Mouse (Mus musculus): Measurements from ENCODE around the gene Pdcd10. TPM values are rescaled to one million over a fixed set of nuclear protein-coding genes. Genes with fewer than 3 reads are reported as not detected.
A peak's percentile ranks its signal among the peaks of the same experiment; 100 is the strongest.

Gene Pdcd10
- 100 to 1,000 TPM; 162 to 251 TPM for polyA plus RNA-seq (2017; shearing (Covaris generic))

DNA sequence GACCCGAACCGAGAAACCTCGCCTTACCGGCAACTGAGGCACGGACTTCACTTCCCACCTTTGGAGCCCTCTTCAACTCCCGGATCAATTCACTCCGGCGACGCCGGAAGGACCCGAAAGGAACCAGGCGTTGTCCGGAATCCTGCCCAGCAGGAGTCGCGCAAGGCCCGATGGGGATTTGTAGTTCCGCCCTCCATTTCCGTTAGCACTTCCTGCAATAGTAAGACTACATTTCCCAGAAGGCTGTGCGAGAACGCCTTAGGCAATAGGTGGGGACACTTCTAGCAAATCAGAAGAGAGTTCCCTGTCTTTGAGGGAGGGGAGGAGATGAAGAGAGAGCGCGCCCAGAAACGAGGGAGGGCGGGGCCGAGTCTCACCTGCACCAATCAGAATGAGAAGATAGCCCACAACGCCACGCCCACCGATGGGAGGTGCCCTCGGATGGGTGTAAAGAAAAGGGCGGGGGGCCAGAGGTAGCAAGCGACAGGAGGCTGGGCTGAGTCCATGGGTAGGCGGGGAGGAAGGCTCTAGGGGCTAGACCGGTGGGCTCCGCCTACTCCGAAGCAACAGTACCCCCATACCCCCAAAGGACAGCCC lies at the start of gene Pdcd10:
Pdcd10 (minus strand) TSS at position 162 of the 597 bp plus-strand sequence.
- ATAC-seq = peak; percentile 81

DNA sequence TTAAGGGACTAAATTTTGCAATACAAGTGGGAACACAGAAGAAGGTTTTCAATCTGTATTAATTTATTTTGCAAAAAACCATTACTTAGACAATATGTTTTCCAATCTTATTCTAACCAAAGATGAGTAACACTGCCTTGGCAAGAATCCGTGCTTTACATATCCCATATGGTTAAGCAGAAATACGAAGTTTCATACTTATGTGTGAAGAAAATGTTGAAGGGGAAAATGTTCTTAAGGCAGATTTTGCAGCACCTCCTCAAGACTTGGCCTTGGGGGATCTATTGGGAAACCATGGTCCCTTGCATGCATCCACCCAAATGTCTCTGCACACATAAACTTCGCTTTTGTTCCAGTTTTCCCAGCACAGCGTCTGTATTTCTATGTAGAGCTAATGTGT lies 28.2 kb upstream of the Pdcd10 start:
- ATAC-seq = no peak

DNA sequence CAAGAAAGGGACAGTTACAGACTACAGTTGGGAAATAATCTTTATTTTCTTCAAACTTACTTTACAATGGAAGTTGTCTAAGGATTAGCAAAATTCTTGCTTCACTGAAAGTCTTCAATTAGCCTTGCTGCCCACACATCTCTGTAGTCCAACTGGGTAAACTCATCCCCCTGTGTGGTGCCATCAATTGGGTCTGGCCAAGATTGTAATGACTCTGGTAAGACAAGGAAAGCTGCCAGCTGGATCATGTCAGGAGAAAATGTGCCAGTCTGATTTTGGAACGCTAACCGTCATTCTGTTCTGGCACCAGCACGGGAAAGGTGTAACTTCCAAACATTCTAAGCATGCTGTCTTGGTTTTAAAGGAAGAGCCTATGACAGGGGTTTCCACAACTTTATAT lies 26.6 kb upstream of the Pdcd10 start:
- no peak for ATAC-seq

DNA sequence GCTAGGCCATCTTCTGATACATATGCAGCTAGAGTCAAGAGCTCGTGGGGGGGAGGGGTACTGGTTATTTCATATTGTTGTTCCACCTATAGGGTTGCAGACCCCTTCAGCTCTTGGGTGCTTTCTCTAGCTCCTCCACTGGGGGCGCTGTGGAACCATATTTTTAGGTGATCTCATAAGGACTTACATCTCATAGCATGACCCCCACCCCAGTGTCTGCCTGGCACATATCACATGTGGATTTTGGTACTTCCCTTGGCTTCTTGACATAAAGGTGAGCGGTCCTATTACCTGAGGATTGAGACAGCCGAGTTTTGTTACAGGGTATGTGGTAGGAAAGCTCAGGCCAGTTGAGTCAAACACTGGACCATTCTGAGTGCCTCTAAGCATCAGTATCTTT lies 22.7 kb upstream of the Pdcd10 start:
- peak; percentile 79 for ATAC-seq

DNA sequence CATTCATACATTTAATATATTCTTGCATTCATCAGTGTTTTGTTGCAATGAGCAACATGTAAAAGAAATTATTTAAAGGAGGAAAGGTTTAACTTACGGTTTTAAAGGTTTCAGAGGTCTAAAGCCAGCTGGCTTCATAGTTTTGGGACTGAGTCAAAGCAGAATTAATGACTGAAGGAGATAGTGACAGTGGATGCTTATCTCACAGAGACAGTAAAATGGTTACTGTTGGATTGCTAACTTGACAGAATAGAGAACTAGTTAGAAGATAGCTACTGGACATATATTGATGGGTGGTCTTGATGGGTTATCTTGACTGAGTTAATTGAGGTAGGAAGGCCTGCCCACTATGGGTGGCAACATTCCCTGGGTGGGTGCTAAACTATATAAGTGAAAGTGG lies 18.9 kb upstream of the Pdcd10 start:
- ATAC-seq = no peak

DNA sequence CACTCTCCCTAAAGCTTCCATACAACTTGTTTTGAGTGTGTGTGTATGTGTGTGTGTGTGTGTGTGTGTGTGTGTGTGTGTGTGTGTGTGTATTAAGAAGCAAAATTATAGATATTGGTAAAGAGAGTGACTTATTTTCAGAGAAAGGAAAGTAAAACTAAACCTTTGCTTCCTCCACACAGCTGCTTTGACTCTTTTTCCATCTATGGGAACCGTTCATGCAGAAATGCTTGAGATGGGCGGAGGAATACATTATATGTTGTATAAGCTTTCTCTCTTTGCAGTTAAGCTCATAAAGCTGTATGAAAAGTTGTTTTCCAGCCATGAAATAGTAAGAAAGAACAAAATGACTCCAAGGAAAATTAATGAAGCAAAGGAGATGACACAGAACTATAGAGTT lies 17.4 kb upstream of the Pdcd10 start:
- ATAC-seq = peak; percentile 74

DNA sequence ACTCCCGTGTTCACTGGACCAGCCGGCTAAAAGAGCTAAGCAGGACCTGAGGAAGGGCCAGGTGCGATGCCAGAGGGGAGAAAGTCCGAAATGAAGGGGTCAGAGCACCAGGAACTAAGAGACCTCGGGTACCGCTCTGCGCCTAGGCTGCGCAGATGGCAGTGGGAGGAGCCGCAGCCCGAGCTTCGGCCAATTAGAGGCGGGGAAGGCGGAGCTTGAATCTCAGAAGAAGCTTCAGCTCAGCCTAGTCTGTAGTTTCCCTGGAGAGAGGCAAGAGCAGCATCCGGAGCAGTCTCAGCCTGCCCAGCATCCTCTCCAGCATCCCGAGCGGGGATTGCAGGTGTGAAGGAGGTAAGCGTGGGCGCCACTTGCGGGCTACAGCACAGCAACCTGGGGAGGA lies 636 bp upstream of the Pdcd10 start, which contains the start of gene Serpini1:
Serpini1 (plus strand) TSS at position 256 of the 400 bp plus-strand sequence.
- ATAC-seq = peak; percentile 67

DNA sequence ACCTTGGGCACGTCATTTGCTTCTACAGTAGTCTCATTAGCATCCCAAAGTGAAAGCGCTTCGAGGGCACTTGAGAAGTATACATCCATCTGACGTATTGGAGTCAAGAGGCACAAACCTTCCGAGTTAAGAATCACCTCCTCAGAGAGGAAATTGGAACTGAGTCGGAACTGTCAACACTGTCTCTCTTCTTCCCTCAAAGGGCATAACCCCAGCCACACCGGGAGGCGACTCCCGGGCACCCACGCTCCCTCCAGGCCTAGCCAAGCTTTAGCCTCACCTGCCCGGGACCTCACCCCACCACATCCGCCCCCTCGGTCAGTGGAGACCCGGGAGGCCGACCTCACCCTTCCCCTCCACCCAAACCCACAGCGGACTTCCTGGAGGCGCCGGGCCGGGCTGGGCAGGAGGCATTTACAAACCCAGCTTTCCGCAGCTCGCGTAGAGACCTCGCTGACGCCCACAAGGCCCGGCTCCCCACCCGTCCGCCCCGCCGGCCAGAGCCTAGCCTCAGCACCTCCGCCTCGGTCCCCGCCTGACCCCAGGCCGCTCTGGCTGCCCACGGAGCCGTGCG lies 448 bp downstream of the Pdcd10 start:
- ATAC-seq = peak; percentile 24

DNA sequence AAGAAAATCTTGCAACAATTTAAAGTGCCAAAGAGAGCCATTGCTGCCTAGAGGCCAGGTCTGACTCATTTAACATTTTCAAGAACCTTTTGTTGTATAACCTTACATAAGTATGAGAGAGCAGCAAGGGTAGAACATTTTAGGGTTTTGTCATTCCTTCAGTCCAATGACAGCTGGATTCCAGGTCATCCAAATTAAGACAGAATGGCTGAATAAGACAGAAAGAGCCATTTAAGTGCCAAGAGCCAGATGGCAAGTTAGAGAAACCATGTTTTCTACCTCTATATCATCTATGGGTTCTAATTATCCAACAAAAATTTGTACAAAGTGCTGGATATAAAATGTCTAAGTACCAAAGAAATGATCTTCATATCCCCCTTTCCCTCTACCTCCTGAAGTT lies 5.4 kb downstream of the Pdcd10 start:
- ATAC-seq = no peak

DNA sequence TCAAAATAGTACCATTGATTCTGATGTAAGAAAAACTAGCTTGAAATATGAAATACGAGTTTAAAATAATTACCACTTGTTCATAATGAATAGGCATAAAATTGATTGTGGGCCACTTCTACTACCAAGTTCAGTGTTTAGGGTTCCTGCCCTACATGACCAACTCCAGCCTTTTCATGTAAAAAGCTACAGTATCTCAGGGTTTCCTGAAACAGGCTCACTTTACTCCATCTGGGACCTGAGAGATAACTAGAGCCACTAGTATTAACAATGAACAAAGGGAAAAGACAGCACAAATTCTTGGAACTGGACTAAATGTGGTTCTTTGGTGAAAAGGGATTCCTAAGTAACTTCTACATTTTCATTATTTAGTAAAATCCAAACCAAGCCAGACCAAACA lies 12.4 kb downstream of the Pdcd10 start:
- ATAC-seq = no peak

DNA sequence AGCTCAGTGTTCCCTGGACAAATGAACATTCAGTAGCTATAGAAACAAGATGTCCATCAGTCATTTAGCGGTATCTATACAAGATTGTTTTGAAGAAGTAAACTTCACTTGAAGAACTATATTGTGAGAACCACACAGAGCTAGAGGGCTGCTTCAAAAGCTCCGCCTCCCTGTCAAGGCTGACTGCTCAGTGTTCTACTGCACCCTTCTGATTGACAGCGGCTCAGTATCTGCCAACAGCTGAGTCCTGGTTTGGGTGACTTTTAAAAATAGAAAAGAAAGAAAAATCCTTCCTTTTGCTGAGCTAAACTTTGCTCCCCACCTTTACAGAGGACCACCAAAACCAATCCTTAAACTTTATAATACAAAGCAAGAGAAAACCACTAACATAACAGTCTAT lies 13.8 kb downstream of the Pdcd10 start:
- no peak for ATAC-seq

DNA sequence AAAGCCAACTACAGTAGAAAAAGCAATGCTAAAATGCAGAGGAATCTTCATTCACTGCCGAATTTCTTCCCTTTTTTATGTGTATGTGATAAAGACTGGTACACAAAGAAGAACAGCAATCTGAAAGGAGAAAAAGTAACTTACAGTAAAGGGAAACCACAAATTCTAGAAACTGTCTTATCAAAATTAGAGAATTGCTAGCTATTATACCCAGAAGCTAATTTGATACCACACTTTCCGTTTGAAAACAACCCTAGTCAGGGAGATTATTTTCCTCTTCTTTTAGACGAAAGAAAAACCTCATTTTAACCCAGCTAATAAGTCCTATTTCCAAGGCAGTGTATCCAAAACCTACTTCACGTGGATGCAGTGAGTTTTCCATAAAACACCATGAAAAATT lies 15.4 kb downstream of the Pdcd10 start:
- no peak for ATAC-seq

DNA sequence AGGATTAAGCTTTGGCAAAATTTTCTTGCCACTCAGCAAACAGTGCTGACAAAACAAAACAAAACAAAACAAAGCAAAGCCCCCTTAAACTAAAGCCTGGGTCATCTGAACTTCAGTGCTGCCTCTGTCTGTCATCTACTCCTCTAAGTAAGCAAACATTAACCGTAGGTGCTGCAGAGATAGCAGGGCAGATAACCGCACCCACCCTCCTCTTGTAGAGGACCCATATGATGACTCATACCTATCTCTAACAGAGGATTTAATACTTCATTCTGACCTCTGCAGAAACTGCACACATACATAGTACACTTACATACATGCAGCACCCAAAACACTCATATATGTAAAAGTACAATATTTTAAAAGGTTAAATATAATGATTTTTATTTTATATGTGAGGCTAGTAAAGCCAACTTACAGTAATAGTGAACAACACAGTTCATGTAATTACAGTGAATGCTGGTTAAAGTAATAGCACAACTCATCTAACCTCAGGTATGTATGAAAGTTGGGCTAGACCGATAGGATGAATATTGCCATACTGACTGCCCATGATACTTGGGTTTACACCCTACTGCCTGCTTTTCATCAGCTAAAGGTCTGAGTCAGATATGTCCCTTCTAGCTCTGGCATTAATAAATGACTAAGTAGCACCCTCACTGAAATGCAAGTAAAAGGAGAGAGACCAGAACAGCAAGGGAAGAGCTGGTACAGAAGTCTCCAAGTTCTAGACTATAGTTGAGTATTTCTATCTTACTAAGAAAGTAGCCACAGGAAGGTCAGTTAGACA lies 22.4 kb downstream of the Pdcd10 start:
- peak; percentile 37 for ATAC-seq

DNA sequence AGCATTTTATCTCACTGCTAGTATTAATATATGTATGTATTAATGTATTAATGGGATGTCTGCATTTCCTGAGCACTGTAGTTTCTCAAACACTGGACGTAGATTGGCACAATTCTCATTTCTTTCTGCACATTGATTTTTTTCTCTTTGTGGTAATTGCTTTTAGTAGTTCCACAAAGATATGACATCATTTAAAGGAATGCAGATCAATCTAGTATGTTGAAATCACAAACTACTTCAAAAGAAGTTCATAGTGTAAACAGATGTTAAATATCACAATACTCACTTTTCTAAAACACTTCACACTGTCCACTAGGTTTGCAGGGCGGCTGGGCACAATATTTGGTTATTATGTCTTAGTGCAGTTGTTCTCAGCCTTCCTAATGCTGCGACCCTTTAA lies 25.6 kb downstream of the Pdcd10 start:
- no peak for ATAC-seq

DNA sequence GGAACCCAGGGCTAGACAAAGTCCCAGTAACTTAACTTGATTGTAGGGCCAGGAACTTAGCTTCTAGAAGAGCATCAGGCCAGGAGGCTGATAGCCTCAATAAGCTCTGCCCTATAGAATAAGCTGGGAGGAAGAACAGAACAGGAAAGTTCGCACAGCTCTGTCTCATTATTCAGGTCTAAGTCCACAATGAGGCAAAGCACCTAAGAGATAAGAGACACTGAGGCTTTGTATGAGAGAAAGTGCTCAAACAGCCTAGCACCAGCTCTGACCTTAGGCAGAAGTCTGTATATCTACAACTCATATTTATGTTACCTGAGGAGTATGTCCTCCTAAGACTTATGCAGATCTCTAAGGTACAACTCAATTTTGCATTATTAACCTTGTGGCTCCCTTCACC lies 34.1 kb downstream of the Pdcd10 start:
- no peak for ATAC-seq

DNA sequence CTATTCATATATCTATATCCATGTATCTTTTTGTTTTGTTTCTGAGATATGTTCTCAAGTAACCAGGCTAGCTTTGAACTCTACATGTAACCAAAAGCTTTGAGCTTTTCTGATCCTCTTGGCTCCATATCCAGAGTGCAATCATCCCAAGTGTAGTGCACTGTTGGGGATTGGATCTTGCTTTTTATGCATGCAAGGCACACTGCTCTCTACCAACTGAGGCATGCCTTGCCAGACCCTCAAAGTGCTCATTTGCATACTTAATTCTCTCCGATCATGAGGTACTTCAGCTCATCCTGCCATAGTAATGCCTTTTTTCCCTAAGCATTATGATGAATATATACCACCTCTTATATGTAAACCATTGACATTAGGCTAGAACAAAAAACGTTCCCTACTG lies 35.3 kb downstream of the Pdcd10 start:
- no peak for ATAC-seq

DNA sequence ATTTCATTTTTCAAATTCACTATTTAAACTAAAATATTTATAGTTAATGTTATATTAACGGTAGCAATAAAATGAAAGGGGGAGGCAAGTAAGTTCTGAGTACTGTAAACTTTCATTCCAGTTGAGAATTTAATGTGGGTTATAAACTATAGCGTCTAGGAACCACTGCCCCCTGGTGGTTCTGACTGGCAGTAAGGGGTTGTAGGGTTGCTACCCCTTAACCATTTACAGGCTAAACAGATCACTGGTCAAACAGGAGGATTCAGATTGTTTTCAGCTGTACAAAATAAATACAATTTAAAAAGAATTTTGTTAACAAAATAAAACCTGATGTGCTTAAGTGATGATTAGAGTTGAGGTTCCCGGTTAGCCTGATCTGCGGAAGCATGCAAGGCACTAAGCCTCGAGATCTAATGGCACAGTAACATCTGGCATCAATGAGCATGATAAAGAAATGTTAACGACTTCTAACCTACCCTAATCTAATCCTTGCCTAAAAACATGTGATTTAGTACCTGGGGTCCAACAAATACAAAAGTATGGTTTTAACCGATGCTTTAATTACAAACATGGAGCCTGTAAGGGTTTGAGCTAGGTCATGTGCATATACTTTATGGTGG lies 38.9 kb downstream of the Pdcd10 start:
- ATAC-seq = peak; percentile 87

DNA sequence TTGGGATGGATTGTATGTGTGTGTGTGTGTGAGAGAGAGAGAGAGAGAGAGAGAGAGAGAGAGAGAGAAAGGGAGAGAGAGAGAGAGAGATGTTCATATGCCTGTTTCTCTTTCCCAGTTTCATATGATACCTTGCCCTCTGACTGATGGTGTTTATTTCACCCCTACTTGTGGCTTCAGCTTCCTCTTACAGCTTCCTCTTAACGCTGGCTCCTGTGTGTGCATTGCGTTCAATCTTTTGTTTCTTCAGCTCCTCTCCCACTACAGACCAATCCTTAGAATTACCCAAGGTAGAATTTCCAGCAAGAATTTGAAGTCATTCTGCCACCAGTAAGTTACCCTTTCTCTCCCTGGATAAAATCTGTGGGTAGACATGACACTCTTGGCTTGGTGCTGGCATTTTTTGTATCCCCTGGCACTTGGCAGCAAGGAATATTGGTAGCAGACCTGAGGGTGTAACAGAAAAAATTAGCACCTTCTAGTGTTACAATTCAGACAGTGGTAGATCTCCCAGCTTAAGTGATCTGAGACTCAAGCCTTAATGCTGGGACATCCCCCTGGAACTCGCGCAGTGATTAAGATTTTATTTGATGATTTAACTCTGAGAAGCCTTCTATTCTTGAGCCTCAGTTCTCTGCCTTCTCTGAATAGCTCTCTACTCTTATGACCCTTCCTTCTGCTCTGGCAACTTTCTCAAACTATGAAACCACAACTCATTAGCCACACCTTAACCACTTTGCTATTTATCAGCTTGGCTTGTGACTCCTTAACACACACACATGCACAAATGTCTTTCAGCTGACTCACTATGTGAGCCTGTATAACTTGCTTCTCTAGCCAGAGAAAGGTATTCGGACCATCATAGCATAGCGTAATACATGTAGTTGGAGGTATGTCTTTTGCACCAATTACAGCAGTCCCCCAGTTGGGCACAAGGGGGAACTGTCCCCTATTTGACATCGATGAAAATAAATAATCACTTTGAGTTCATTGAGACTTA lies 57.4 kb downstream of the Pdcd10 start:
- ATAC-seq = peak; percentile 65

DNA sequence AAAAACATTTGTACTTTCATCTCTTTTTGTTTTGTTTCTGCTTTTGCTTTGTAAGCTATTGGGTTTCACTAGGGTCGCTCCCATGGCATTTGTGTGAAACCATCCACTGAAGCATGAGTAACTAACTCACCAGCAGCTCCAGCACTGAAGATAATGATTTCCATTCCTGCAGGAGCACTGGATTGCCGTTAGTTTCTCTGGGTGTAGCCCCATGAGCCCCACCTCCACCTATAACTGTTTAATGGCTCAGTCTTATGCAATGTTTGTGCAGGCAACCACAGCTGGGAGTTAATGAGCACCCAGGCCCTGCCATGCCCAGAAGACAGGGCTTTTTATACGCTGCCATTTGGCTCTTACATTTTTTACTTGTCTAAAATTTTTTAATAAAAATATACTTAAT lies 63.7 kb downstream of the Pdcd10 start:
- ATAC-seq = no peak

DNA sequence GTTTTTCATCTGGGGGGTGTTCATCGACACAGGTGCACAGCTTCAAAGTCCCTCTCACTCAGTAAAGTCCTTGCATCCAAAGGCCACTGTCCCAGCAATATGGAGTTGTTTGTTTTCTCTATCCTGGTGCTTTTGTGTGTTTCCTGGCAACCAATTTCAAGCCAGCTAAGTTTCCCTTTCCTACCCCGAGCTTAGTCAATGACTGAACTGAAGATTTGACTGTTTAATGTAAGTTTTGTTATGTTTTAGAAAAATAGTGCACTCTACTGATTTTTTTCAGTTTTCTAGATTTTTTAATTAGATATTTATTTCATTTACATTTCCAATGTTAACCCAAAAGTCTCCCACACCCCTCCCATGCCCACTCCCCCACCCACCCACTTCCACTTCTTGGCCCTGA lies 74.6 kb downstream of the Pdcd10 start, which contains the start of gene Wdr49:
Wdr49 (minus strand) TSS at position 101 of the 400 bp plus-strand sequence.
- no peak for ATAC-seq

DNA sequence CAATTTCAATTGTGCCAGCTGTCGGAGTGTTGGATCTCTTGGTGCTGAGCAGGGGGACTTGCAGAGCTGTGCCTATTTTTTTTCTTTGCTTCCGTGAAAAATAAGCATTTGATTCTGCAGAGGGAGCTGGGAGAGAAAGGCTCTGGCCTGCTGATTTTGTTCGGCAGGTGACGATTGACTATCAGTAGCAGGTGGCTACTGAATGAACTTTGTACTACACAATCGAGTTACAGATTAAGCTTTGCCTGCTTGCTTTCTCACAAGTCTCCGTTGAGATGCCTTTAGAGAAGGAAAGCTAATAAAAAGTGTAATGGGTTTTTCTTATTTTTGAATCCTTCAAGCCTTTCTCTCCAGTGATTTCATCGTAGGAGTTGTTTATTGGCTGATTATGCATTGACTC lies 81.5 kb downstream of the Pdcd10 start:
- no peak for ATAC-seq

DNA sequence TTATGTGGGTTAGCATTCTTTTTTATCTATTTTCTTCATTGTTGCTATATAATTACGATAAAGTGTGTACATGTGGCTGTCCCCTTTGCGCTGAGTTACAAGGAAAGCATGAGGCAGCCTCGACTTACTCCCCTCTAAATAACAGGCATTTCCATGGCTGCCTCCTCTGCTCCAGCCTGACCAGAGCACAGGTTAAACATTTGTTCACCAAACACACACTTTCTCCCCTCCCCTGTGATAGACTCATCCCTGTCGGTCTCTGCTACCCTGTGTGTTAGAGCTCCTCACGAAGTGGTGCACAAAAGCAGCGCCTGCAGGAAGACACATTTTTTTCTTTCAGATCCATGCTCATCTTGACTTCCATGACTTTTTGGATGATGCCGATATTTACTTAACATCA lies 82.0 kb downstream of the Pdcd10 start:
- ATAC-seq = no peak
